Mouse (Mus musculus) liver (tissue): ENCODE measurements around the gene Cdk19.
"Not testable (repeated sequence)": the region's sequence is repeated elsewhere in the genome, so short reads cannot be mapped to it uniquely, and the experiment has no call there.

Source experiments
- DNase-seq: peaks from one replicate; pipeline ENCODE4 v3.0.0-alpha.2; 2020; ENCODE audit warnings: mixed read lengths

Gene Cdk19

GRCm38 (mm10) chr10:40491131-40491530 is 151.8 kb downstream of the Cdk19 start:
- DNase-seq: no peak

- DNase-seq: no peak
Measured at GRCm38 (mm10) chr10:40491748-40492147, 152.4 kb downstream of the Cdk19 start.

- no peak for DNase-seq
Measured at GRCm38 (mm10) chr10:40494181-40495162, 155.1 kb downstream of the Cdk19 start.

GRCm38 (mm10) chr10:40497301-40498041 is 158.1 kb downstream of the Cdk19 start:
- DNase-seq: no peak

- no peak for DNase-seq
Measured at GRCm38 (mm10) chr10:40498426-40498825, 159.1 kb downstream of the Cdk19 start.

GRCm38 (mm10) chr10:40499314-40500252 is 160.2 kb downstream of the Cdk19 start:
- peak; percentile 45 for DNase-seq

GRCm38 (mm10) chr10:40500723-40501245 is 161.4 kb downstream of the Cdk19 start:
- no peak for DNase-seq

GRCm38 (mm10) chr10:40502734-40503133 is 163.4 kb downstream of the Cdk19 start:
- no peak for DNase-seq

- no peak for DNase-seq
Measured at GRCm38 (mm10) chr10:40510356-40510755, 171.0 kb downstream of the Cdk19 start.

- DNase-seq: no peak
Measured at GRCm38 (mm10) chr10:40511221-40511677, 171.9 kb downstream of the Cdk19 start.

GRCm38 (mm10) chr10:40512185-40512584 is 172.8 kb downstream of the Cdk19 start:
- no peak for DNase-seq

GRCm38 (mm10) chr10:40512996-40513395 is 173.6 kb downstream of the Cdk19 start:
- not testable (repeated sequence) for DNase-seq

GRCm38 (mm10) chr10:40515225-40515681 is 175.9 kb downstream of the Cdk19 start:
- no peak for DNase-seq

GRCm38 (mm10) chr10:40516421-40516820 is 177.1 kb downstream of the Cdk19 start:
- DNase-seq: no peak

- no peak for DNase-seq
Measured at GRCm38 (mm10) chr10:40519586-40519985, 180.2 kb downstream of the Cdk19 start.

GRCm38 (mm10) chr10:40521579-40521978 is 182.2 kb downstream of the Cdk19 start:
- no peak for DNase-seq

GRCm38 (mm10) chr10:40523312-40523975 is 184.1 kb downstream of the Cdk19 start:
- DNase-seq: no peak

GRCm38 (mm10) chr10:40524032-40524806 is 184.9 kb downstream of the Cdk19 start:
- no peak for DNase-seq

- peak; percentile 62 for DNase-seq
Measured at GRCm38 (mm10) chr10:40524991-40525390, 185.6 kb downstream of the Cdk19 start.

GRCm38 (mm10) chr10:40525616-40526155 is 186.3 kb downstream of the Cdk19 start:
- peak; percentile 21 for DNase-seq
